Mouse (Mus musculus) kidney, adult 2 months (tissue): ENCODE measurements around the gene Atp1a1.

Experiments
- CTCF ChIP-seq: fragments of 200-500 bp; conservative IDR thresholded peaks from 2 replicates; pipeline ENCODE4 v1.5.1; 2011; ENCODE audit warnings: low read depth, mild to moderate bottlenecking, control low read depth, low read length, moderate library complexity, mixed read lengths; ENCODE audit not compliant: insufficient read depth, insufficient read length
- POLR2A ChIP-seq: fragments of 200-500 bp; IDR thresholded peaks from one replicate; pipeline ENCODE4 v1.6.1; 2011; ENCODE audit warnings: low read depth, low read length, control low read depth

GRCm38 (mm10) chr3:101593266-101593651, 11.2 kb downstream of the Atp1a1 start:
- TF ChIP-seq CTCF (no peak), POLR2A (no peak)
